Mouse (Mus musculus) inflammation-experienced regulatory T-cells, adult 16 weeks (primary cell): ENCODE results near the gene Accs. TPM values are rescaled to one million over a fixed set of nuclear protein-coding genes. Genes with fewer than 3 reads are reported as not detected.

ENCODE experiments used
- polyA plus RNA-seq: library from polyadenylated mRNA; unstranded; fragments of 100-300 nt; shearing (Covaris generic); gene quantifications from one replicate; pipeline ENCODE4 v1.2.1, GENCODE M21; 2017

The Accs gene
- polyA plus RNA-seq = 12.6 TPM

DNA sequence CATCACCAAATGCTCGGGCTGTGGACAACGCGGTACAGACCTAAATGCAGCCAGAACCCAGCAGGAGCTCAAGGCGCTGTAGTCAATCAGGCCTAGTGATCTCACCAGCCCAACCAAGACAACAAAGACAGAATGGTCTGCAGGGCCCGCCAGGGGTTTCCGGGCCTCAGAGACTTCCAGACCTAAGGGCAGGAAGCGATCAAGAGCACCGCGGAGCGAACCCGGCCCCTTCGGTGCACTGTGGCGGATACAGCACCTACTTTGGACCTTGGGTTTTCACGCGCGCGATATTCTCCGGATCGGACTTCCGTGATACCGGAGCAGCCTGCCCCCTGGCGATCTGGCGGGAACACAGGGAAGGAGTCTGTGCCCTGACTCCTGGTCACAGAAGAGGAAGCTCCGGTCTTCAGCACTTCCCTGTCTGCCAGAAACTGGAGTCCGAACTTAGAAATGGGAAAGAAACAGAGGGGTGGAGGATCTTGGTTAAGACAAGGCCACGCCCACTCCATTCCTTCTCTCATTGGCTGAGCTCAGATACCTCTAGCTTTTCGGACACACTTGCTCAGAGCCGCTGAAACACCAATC is at the start of gene Accs:
Accs (minus strand) TSS at position 439 of the 585 bp plus-strand sequence.

DNA sequence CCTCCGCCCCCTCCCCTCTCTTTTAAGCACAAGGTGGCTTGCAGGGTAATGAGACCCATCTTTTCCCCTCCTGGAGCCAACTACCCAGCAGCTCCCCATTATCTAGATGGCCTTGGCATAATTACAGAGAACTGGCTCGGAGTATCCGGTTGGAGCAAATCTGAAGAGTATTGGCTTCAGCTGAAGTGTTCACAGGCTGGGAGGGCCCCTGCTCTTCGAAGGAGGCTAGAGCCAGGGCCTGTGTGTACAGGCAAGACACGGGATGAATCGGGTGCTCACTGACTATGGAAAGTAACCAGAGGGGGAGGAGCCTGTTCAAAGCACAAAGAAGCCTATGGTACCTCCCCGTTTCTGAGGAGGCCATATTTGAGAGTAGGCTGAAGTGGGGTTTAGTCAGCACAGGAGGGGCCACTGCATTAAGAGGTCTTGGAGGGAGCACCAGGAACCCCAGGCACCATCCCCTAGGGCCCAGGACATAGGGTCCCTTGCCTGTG is 19.4 kb upstream of the Accs start, which contains the start of gene Accsl:
Accsl (minus strand) TSS at position 51 of the 494 bp plus-strand sequence.

GRCm38 (mm10) chr2:93822045-93822749 is 27.5 kb downstream of the Accs start, which contains the start of gene Ext2:
Gene Ext2 (minus strand): TSS chr2:93822568.

Other genes starting within 250 kb of the Accs start
- not detected for gene Alx4, start 207.6 kb downstream of the Accs start, polyA plus RNA-seq
- gene Ext2, start 27.4 kb downstream of the Accs start, polyA plus RNA-seq = 44.4 TPM
- not detected for gene Accsl, start 19.2 kb upstream of the Accs start, polyA plus RNA-seq
- not detected for gene Gm13889, start 107.3 kb upstream of the Accs start, polyA plus RNA-seq
- not detected for gene Gm27027, start 146.4 kb upstream of the Accs start, polyA plus RNA-seq
- 79.2 TPM for gene Alkbh3, start 160.9 kb upstream of the Accs start, polyA plus RNA-seq